Mouse (Mus musculus): ENCODE measurements around the gene Lxn. TPM values are rescaled to one million over a fixed set of nuclear protein-coding genes. Genes with fewer than 3 reads are reported as not detected.

The Lxn gene
- 11.0 and 14.3 TPM in 2 replicates for total RNA-seq (2012; rRNA removed)
- total RNA-seq (2014; rRNA removed), result 12.8 and 14.3 TPM in 2 replicates
- polyA plus RNA-seq (2012; ENCODE audit: insufficient read length, low read depth), result 31.3 and 33.3 TPM in 2 replicates

DNA sequence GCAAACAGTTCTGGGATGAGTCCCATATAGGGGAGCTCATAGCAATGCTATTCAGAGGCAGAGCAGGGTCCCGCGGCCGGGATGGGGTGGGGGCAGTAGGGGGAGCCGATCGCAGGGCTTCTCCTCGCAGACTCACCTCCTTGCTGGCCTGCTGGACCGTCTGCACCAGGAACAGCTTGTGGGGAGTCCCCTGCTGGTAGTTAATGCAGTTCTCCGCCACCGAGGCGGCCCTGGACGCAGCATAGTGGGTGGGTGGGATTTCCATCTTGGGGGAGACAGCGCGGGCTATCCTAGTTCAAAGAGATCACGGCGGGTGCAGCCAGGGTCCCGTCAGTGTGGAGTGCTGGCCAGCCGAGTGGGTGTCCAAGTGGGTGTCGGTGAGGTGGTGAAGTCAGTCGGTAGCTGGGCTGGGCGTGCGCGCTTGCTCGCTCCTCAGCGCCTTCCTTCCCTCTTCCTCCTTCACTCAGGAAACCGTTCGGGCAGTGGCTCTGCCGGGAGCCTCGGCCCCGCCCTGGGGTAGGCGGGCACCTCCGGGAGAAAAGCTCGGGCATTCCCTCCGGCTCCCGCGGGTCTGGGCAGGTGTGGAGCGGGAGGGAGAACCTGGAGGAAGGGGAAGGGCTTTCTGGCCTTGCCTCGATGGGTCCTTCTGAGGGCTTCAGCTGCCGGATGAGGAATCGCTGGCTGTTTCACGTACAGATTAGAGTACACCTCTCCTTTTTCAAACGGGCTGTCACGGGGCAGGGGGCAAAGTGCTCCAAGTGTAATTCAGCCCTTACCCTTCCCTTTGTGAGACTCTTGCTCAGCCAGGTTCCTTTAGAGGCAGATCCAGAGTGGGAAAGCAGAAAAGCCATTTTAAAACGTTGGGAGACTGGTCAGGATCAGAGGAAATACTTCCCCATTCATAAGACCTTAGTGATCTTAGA is at the start of gene Lxn:
Gene Lxn (minus strand): TSS at position 477 of the 923 bp plus-strand sequence.
- Histone ChIP-seq H3K79me2 (replicated peaks; ENCODE audit: control insufficient read depth, extremely low read depth, insufficient read depth, poor library complexity, severe bottlenecking) (peaks cover 6% of the 10 kb centered on the region; the same call in 1 of the 2 replicates), H3K36me3 (replicated peaks in 1 of 2; ENCODE audit: control insufficient read depth in 1 of 2, insufficient read depth in 1 of 2, low read length in 1 of 2) (peaks cover 31 to 57% of the 10 kb centered on the region in 2 experiments), H3K4me3 (replicated peaks in 1 of 3; ENCODE audit: low read depth in 2 of 3, low read length in 2 of 3, poor library complexity in 1 of 3) (peak within 1 kb of the TSS; percentile 68 to 92 (median 80)), H3K9ac (ENCODE audit: insufficient read depth, low read depth) (peak within 1 kb of the TSS; percentile 83), H3K4me1 (ENCODE audit: control insufficient read depth in 1 of 2, insufficient read depth in 2 of 2) (peaks cover 3 to 24% of the 10 kb centered on the region in 2 experiments; a peak in 3 of 4 replicates), H3K27ac (ENCODE audit: insufficient read depth, low read depth) (peak within 1 kb of the TSS; percentile 38), H3K9me3 (replicated peaks; ENCODE audit: low read length) (no peaks in the 10 kb centered on the region), H3K4me2 (ENCODE audit: insufficient read depth, low read depth, poor library complexity, severe bottlenecking) (peak within 1 kb of the TSS; percentile 96), H3K27me3 (replicated peaks) (no peaks in the 10 kb centered on the region)
- TF ChIP-seq TBP (conservative IDR thresholded peaks at IDR 0.05; ENCODE audit: low read depth, low read length), result peak; percentile 57; the same call in 1 of the 2 replicates
- TF ChIP-seq MAZ (IDR thresholded peaks at IDR 0.05; ENCODE audit: low read depth, low read length), result no peak
- TF ChIP-seq NRF1 (IDR thresholded peaks at IDR 0.05; ENCODE audit: low read depth, low read length), result peak; percentile 66
- TF ChIP-seq UBTF (IDR thresholded peaks at IDR 0.05; ENCODE audit: low read depth, low read length), result peak; percentile 66; the same call in 1 of the 2 replicates
- no peak for TF ChIP-seq POLR2AphosphoS2 (IDR thresholded peaks at IDR 0.05; ENCODE audit: low read depth, low read length)
- 0 out of 2 replicates have a peak, but pooled peaks have one; percentile 31 for TF ChIP-seq TCF12 (IDR thresholded peaks at IDR 0.05; ENCODE audit: low read depth, low read length)
- TF ChIP-seq KAT2A (IDR thresholded peaks at IDR 0.05; ENCODE audit: insufficient replicate concordance, low read length), result no peak
- 0 out of 2 replicates have a peak, but pooled peaks have one; percentile 31 for TF ChIP-seq CHD1 (IDR thresholded peaks at IDR 0.05; ENCODE audit: low read depth, low read length)
- TF ChIP-seq POLR2A (IDR thresholded peaks at IDR 0.05; ENCODE audit: low read depth, low read length), result peak; percentile 66; the same call in 1 of the 2 replicates
- TF ChIP-seq ELF1 (IDR thresholded peaks at IDR 0.05; ENCODE audit: low read depth, low read length), result peak; percentile 59; the same call in 1 of the 2 replicates
- TF ChIP-seq CHD2 (IDR thresholded peaks at IDR 0.05; ENCODE audit: low read length), result no peak
- TF ChIP-seq CTCF (conservative IDR thresholded peaks at IDR 0.05 in 1 of 2, IDR thresholded peaks at IDR 0.05 in 1 of 2; ENCODE audit: low read depth in 2 of 2, low read length in 2 of 2), result peak in 1 of 2 experiments; percentile 27; a peak in 1 of 4 replicates
- peak; percentile 45 for DNase-seq (ENCODE audit: extremely low read depth)
- in situ Hi-C loops (cut with MboI; ENCODE audit: low pct_ligation_motif_present, low pct_unique_long_range_greater_than_20kb, low sequenced_read_pairs) (no loop called here), dilution Hi-C loops (cut with MboI; ENCODE audit: extremely low pct_ligation_motif_present, extremely low pct_unique_long_range_greater_than_20kb, low sequenced_read_pairs) (no loop called here)

GRCm38 (mm10) chr3:67512807-67513206 is 49.1 kb upstream of the Lxn start:
- dilution Hi-C loops (cut with MboI; ENCODE audit: extremely low pct_ligation_motif_present, extremely low pct_unique_long_range_greater_than_20kb, low sequenced_read_pairs) (no loop called here), in situ Hi-C loops (cut with MboI; ENCODE audit: low pct_ligation_motif_present, low pct_unique_long_range_greater_than_20kb, low sequenced_read_pairs) (loop anchor here (5.0 kb wide), 1 partner anchor 49 kb away; no protein-coding TSS in a partner anchor)
- Histone ChIP-seq H3K4me2 (ENCODE audit: insufficient read depth, low read depth, poor library complexity, severe bottlenecking) (no peak overlapping the region), H3K36me3 (replicated peaks in 1 of 2; ENCODE audit: control insufficient read depth in 1 of 2, insufficient read depth in 1 of 2, low read length in 1 of 2) (no peaks in the 10 kb centered on the region), H3K9me3 (replicated peaks; ENCODE audit: low read length) (no peaks in the 10 kb centered on the region), H3K4me1 (ENCODE audit: control insufficient read depth in 1 of 2, insufficient read depth in 2 of 2) (peaks cover 0 to 6% of the 10 kb centered on the region in 2 experiments; a peak in 1 of 4 replicates), H3K27me3 (replicated peaks) (no peaks in the 10 kb centered on the region), H3K27ac (ENCODE audit: insufficient read depth, low read depth) (no peak overlapping the region), H3K4me3 (replicated peaks in 1 of 3; ENCODE audit: low read depth in 2 of 3, low read length in 2 of 3, poor library complexity in 1 of 3) (no peak overlapping the region), H3K79me2 (replicated peaks; ENCODE audit: control insufficient read depth, extremely low read depth, insufficient read depth, poor library complexity, severe bottlenecking) (no peaks in the 10 kb centered on the region), H3K9ac (ENCODE audit: insufficient read depth, low read depth) (no peak overlapping the region)
- DNase-seq (ENCODE audit: extremely low read depth), result peak; percentile 81
- TF ChIP-seq KAT2A (IDR thresholded peaks at IDR 0.05; ENCODE audit: insufficient replicate concordance, low read length) (no peak), ETS1 (conservative IDR thresholded peaks at IDR 0.05; ENCODE audit: low read depth, low read length) (no peak), JUND (conservative IDR thresholded peaks at IDR 0.05; ENCODE audit: low read depth, low read length) (no peak), MEF2A (IDR thresholded peaks at IDR 0.05; ENCODE audit: borderline replicate concordance, low read depth, low read length) (no peak), ZKSCAN1 (IDR thresholded peaks at IDR 0.05; ENCODE audit: borderline replicate concordance, low read depth, low read length) (no peak), IRF4 (IDR thresholded peaks at IDR 0.05; ENCODE audit: low read depth, low read length) (no peak), ZNF384 (IDR thresholded peaks at IDR 0.05; ENCODE audit: low read depth, low read length) (no peak), TCF12 (IDR thresholded peaks at IDR 0.05; ENCODE audit: low read depth, low read length) (no peak), BHLHE40 (IDR thresholded peaks at IDR 0.05; ENCODE audit: low read depth, low read length) (no peak), MAZ (IDR thresholded peaks at IDR 0.05; ENCODE audit: low read depth, low read length) (no peak), RCOR1 (conservative IDR thresholded peaks at IDR 0.05; ENCODE audit: low read depth, low read length) (no peak), ZMIZ1 (IDR thresholded peaks at IDR 0.05; ENCODE audit: low read depth, low read length) (no peak), RAD21 (IDR thresholded peaks at IDR 0.05; ENCODE audit: low read depth, low read length) (peak; percentile 98), MXI1 (IDR thresholded peaks at IDR 0.05; ENCODE audit: low read depth, low read length) (no peak), USF2 (conservative IDR thresholded peaks at IDR 0.05; ENCODE audit: low read depth, low read length) (no peak), EP300 (IDR thresholded peaks at IDR 0.05; ENCODE audit: low read length) (no peak), HCFC1 (IDR thresholded peaks at IDR 0.05; ENCODE audit: low read depth, low read length) (peak; percentile 16; the same call in 1 of the 2 replicates), CTCF (conservative IDR thresholded peaks at IDR 0.05 in 1 of 2, IDR thresholded peaks at IDR 0.05 in 1 of 2; ENCODE audit: low read depth in 2 of 2, low read length in 2 of 2) (peak; percentile 91 to 96), NELFE (IDR thresholded peaks at IDR 0.05; ENCODE audit: low read depth, low read length) (peak; percentile 37; the same call in 1 of the 2 replicates), ZC3H11A (IDR thresholded peaks at IDR 0.05; ENCODE audit: low read depth, low read length) (peak; percentile 92), PAX5 (IDR thresholded peaks at IDR 0.05; ENCODE audit: low read length) (no peak)
